Mouse (Mus musculus) heart, adult 2 months (tissue): Measurements from ENCODE around the gene Synpo2.

ENCODE experiments used
- CTCF ChIP-seq: fragments of 200-600 bp; IDR thresholded peaks from 2 replicates; pipeline ENCODE4 v1.8.1; 2022; ENCODE audit warnings: antibody characterized with exemption, mild to moderate bottlenecking, moderate library complexity
- EP300 ChIP-seq: fragments of 200-500 bp; IDR thresholded peaks from 2 replicates; pipeline ENCODE4 v1.6.1; 2011; ENCODE audit warnings: low read depth, low read length, control low read depth; ENCODE audit not compliant: insufficient read depth
- POLR2A ChIP-seq: fragments of 200-500 bp; IDR thresholded peaks from 2 replicates; pipeline ENCODE4 v1.6.1; 2011; ENCODE audit warnings: mild to moderate bottlenecking, low read depth, low read length, control low read depth; ENCODE audit not compliant: insufficient read depth

- no peak for TF ChIP-seq EP300
- TF ChIP-seq POLR2A = peak; percentile 85
- no peak for TF ChIP-seq CTCF
These were observed at the start of gene Synpo2 for GRCm38 (mm10) chr3:123235921-123236320.
